Mouse (Mus musculus) cerebellum, adult 2 months (tissue): ENCODE measurements around the gene Zfp618. TPM values are rescaled to one million over a fixed set of nuclear protein-coding genes. Genes with fewer than 3 reads are reported as not detected.

ENCODE experiments used
- DNase-seq, 2 experiments: peaks; one replicate each; pipeline ENCODE4 v3.0.0; 2021
- H3K27ac ChIP-seq: fragments of 200-500 bp; 2 replicates; pipeline ENCODE4 v1.5.1; 2012; ENCODE audit warnings: low read length, control low read depth, inconsistent platforms; ENCODE audit not compliant: insufficient read depth
- H3K27me3 ChIP-seq: fragments of 200-500 bp; 2 replicates; pipeline ENCODE4 v1.6.1; 2012; ENCODE audit warnings: inconsistent platforms, mild to moderate bottlenecking, low read length, moderate library complexity; ENCODE audit not compliant: control insufficient read depth, insufficient read depth
- H3K4me1 ChIP-seq: fragments of 200-500 bp; 2 replicates; pipeline ENCODE4 v1.6.1; 2011; ENCODE audit warnings: low read length; ENCODE audit not compliant: control insufficient read depth, insufficient read depth
- H3K4me3 ChIP-seq: fragments of 200-500 bp; replicated peaks from 2 replicates; pipeline ENCODE3; 2011; ENCODE audit warnings: mild to moderate bottlenecking, low read depth, low read length, control low read depth; ENCODE audit not compliant: insufficient read depth
- CTCF ChIP-seq: fragments of 200-500 bp; IDR thresholded peaks from 2 replicates; pipeline ENCODE4 v1.5.1; 2011; ENCODE audit warnings: low read depth, mild to moderate bottlenecking, control low read depth, low read length, moderate library complexity, borderline replicate concordance; ENCODE audit not compliant: insufficient read depth
- POLR2A ChIP-seq: fragments of 200-500 bp; IDR thresholded peaks from 2 replicates; pipeline ENCODE4 v1.6.1; 2011; ENCODE audit warnings: low read length, control low read depth, borderline replicate concordance; ENCODE audit not compliant: insufficient read depth
- WGBS: fragments of 180-500 bp; shearing (Covaris S2); methylation state at CpG from one replicate; pipeline ENCODE4 v1.1.7; 2018; 5-methylcytosine and 5-hydroxymethylcytosine counted together
- polyA plus RNA-seq: library from polyadenylated mRNA; depleted of rRNA; stranded (reverse); fragments of >200 nt; gene quantifications from 2 replicates; pipeline ENCODE4 v1.2.3, GENCODE M21; 2012; rRNA removed

The Zfp618 gene
- polyA plus RNA-seq, 1 experiment, result 2.7 TPM

- no peaks in the 10 kb centered on the region for H3K4me1 ChIP-seq
- TF ChIP-seq CTCF, result no peak
- no peak for TF ChIP-seq POLR2A
- H3K4me3 ChIP-seq, result no peak overlapping the region
- no peaks in the 10 kb centered on the region for H3K27me3 ChIP-seq
- no peak for DNase-seq
- H3K27ac ChIP-seq, result no peak overlapping the region
- WGBS, result 53% methylated on average over 21 of the region's 21 CpGs
Measured at GRCm38 (mm10) chr4:63186281-63186870, 221.0 kb downstream of the Zfp618 start.

Other genes with a start within 250 kb of the Zfp618 start
- not detected in 2 replicates for gene Ambp, start 189.2 kb downstream of the Zfp618 start, polyA plus RNA-seq
- gene Kif12, start 206.6 kb downstream of the Zfp618 start, polyA plus RNA-seq, result 0.06 TPM in 1 of 2 replicates, not detected in the other
- 24.2 and 27.4 TPM in 2 replicates for gene Col27a1, start 248.4 kb downstream of the Zfp618 start, polyA plus RNA-seq